Mouse (Mus musculus) testis, postnatal 14 days (tissue): ENCODE measurements around the gene Plekhh3.
"Not testable (repeated sequence)": the region's sequence is repeated elsewhere in the genome, so short reads cannot be mapped to it uniquely, and the experiment has no call there.

ENCODE experiments used
- DNase-seq: peaks from one replicate; pipeline ENCODE4 v3.0.0; 2021; ENCODE audit warnings: low spot score

The Plekhh3 gene

DNA sequence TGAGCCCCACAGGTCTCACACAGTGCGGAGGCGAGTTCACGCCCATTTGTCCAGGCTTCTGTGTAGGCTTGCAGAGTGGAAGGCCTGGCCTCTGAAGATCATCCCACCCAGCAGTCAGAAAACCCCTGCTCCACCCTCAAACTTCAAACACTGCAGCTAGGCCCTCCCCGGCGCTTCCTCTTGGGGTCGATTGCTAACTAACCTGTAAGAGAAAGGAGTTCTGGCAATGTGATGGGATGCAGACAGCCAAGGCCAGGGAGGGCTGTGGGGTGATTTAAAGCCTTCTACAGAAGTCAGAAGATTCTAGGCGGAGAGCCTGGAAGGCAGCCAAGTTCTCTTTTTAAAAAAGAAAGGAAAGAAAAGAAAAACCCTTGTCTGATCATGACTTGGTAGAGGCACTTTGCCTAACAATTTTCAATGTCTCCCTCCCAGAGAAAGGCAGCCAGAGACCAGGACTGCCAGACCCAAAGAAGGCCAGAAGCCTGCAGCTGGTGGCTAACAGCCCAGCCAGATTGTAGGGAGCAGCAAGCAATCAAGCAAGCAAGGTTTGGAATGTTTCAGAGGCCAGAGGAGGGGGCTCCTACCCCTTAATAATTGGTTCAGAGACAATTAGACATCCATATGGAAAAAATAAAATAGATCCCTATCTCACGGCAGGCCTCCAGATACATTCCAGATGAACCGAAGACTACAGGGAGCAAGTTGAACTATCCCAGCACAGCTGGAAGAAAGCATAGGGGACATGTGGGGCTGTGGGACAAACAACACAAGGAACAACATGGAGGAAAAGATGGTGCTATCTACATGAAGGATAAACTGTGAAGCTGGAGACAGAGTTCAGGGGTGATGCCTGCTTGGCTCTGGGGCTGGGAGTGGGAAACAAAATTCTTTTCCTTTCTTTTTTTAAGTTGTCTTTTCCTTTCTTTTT lies 21.7 kb downstream of the Plekhh3 start:
- no peak for DNase-seq

GRCm38 (mm10) chr11:101148751-101149150 lies 22.4 kb downstream of the Plekhh3 start:
- no peak for DNase-seq

DNA sequence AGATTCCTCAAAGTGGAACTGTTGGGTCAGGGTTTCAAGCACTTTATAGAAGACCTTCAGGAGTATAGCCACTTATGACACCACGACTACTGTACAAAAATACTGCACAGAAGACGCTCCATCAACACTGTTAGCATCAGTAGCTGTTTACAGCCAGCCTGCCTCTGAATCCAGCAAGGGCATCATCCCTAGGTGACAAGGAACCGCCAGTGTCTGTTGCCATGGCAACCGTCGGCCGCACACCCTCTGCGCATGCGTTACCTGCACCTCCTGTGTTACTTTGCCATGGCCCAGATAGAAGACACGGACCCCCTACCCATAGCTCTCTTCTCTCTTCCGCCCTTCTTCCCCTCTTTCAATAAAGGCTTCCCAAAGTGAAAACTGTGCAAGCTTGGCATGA lies 24.8 kb downstream of the Plekhh3 start:
- DNase-seq = no peak

- peak; percentile 61 for DNase-seq
These were observed 27.6 kb downstream of the Plekhh3 start for GRCm38 (mm10) chr11:101143338-101144225.

- DNase-seq = no peak
These were observed 28.8 kb downstream of the Plekhh3 start for GRCm38 (mm10) chr11:101142215-101142967.

DNA sequence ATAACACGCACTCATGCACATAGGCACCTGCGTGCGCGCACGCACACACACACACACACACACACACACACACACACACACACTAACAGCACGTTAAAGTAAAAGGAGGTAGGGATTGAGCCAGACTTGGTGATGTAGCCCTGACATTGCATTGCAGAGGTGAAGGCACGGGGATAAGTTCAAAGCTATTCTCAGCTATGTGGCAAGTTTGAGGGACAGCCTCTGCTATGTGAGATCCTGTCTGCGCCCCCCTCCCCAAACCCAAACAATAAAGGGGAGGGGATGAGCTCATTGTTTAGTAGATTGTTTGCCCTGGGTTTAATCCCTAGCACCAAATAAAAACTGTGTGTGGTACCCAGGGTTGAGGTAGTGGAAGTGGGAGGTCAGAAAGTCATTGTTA lies 30.1 kb downstream of the Plekhh3 start:
- no peak for DNase-seq

- DNase-seq = no peak
These were observed 30.9 kb downstream of the Plekhh3 start for GRCm38 (mm10) chr11:101140164-101140819.

GRCm38 (mm10) chr11:101138536-101139181 lies 32.5 kb downstream of the Plekhh3 start:
- DNase-seq = no peak

DNA sequence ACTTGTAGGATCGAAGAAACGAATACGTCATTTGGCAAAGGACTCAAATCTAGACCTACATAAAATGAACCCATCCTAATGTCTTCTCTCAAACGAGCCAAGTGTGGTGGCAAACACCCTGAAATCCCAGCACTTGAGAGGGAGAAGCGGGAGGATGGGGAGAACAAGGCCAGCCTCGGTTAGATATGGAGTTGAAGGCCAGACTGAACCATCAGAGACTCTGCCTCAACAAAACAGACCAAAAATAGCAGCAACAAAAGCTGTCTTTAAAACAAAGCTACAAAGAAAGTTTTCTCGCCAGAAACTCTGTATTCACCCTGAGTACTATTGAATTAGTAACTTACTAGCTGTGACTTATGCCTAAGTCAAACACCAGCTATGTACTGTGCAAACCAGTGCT lies 34.2 kb downstream of the Plekhh3 start:
- DNase-seq = no peak

DNA sequence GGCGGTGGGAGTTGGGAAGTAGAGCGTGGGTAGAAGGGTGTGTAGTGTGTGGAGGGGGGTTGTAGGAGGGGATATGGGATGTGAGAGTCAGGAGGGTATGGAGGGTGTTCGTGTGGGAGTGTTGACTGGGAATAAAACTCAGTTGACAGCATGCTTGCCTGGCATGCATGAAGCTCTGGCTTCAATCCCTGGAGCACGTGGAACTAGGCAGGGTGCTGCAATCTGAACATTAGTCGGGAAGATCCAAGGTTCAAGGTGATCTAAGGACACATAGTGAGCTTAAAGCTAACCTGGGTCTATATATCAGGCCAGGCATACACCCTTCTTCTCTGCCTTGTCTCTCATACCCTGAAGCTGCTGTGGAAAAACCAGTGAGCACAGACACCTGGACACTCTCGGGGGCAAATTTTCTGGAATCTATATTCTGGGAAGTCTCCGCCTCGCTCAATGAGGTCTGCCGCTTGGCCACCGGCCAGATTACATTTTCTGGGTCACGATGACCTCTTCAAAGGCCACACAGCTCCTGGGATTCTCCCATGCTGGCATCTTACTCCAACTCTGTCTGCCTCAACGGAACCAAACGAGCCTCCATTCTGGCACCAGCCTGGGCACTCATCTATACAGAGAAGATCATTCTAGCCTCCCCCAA lies 36.8 kb downstream of the Plekhh3 start:
- no peak for DNase-seq

DNA sequence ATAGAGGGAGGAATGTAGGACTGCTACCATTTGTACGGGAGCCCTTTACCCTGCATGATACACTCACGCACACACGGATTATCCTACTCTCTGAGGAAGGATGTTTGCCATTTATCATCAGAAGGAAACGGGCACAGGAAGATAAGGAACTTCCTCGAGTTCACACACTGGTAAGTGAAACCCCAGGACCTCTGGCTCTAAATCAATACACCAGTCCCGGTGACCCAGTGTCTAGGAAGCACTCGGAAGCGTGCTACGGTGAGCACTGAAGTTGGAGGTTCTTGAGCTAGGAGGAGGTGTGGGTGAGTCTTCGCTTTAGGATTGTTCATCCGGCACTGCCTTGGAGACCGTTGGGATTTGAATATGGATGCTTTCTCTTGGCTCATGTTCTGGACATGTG lies 38.1 kb downstream of the Plekhh3 start:
- DNase-seq = no peak

DNA sequence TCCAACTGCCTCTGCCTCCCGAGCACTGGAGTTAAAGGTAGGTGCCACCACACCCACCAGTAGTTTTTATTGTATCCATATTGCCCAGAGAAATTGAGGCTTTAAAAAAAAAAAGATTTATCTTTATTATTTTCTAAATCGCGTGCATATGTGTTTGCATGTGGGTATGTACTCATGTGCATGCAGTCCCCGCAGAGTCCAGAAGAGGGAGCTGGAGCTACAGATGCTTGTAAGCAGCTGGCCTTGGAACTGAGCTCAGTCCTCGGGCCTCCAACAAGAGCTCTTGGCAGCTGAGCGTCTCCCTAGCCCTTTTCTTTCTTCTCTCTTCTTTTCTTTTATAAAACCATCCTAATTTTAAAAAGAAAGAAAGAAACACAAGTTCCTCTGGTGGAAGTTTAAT lies 39.5 kb downstream of the Plekhh3 start:
- DNase-seq = peak; percentile 66

- no peak for DNase-seq
These were observed 40.0 kb downstream of the Plekhh3 start for GRCm38 (mm10) chr11:101131187-101131586.

GRCm38 (mm10) chr11:101130056-101130756 lies 40.9 kb downstream of the Plekhh3 start:
- no peak for DNase-seq

DNA sequence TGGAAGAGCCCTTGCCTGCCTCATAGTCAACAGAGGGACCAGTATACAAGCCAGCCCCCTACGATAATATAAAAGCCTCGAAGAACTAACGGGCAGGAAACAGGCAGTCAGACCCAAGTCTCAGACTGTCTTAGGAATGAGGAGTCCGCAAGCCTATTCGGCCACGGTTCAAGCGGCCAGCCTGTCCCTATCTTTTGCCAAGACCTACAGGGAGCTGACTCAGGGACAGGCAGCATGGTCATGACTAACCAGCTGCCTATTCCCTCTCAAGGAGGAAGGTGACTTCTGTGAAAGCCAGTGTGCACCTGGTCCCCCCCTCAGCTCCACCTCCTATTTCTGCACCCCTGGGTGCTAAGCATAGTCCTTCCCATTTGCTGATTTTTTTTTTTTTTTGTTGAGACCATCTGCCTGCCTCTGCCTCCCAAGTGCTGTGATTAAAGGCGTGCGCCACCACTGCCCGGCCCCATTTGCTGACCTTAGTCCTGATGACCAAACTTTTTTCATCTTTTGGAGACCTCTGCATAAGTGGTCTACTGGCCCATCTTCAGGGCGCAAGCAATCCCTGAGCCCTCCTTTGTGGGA lies 42.1 kb downstream of the Plekhh3 start:
- DNase-seq = no peak

GRCm38 (mm10) chr11:101127075-101127474 lies 44.1 kb downstream of the Plekhh3 start:
- DNase-seq = no peak

- not testable (repeated sequence) for DNase-seq
These were observed 46.1 kb downstream of the Plekhh3 start for GRCm38 (mm10) chr11:101125008-101125407.

GRCm38 (mm10) chr11:101124494-101124893 lies 46.7 kb downstream of the Plekhh3 start:
- DNase-seq = not testable (repeated sequence)

- DNase-seq = no peak
These were observed 50.5 kb downstream of the Plekhh3 start for GRCm38 (mm10) chr11:101120545-101121188.
